Mouse (Mus musculus): ENCODE data around the gene Lrrc8b. TPM values are rescaled to one million over a fixed set of nuclear protein-coding genes. Genes with fewer than 3 reads are reported as not detected.

Gene Lrrc8b
- polyA plus RNA-seq, 1 experiment from 2014 or later, result 11.5 TPM

DNA sequence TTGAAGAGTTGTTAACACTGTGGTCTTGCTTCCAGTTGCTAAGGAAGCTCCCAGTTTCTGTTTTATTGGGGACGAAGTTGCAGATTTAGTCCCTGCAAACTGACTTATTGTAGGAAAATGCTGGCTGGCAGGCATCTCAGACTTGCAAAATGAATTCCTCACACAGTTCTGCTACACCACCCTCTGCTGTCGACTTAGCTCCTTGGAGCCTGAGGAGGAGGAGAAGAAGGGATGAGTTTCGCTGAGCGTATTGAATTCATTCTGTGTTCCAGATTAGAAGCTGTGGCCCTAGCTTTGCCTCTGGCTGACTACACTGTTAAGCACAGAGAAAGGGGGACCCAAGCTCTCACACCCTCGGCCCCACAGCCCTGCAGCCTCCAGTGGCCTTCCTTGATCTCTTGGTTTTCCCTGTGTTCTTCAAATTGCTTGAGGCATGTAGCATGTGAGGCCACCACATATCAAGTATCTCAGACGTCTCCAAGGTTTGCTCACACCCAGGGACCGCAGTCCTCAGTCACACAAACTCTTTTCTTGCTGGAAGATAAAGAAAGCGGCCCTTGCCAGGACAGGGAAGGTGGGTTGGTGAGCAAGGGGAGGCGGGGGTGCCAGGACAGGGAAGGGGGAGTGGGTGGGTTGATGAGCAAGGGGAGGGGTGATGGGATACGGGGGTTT lies 78.8 kb downstream of the Lrrc8b start:
- 52% methylated on average over 10 of the region's 10 CpGs for WGBS
- Histone ChIP-seq H3K27ac (ENCODE audit: low read depth) (no peak overlapping the region), H3K27me3 (replicated peaks; ENCODE audit: control insufficient read depth, insufficient read depth, low read length) (no peaks in the 10 kb centered on the region), H3K9me3 (ENCODE audit: control insufficient read depth, low read length) (no peaks in the 10 kb centered on the region), H3K9ac (ENCODE audit: low read length) (no peak overlapping the region), H3K4me1 (replicated peaks; ENCODE audit: control insufficient read depth, insufficient read depth, low read length) (no peaks in the 10 kb centered on the region; the same call in 1 of the 2 replicates), H3K36me3 (ENCODE audit: control insufficient read depth, insufficient read depth, low read length) (no peaks in the 10 kb centered on the region), H3K4me3 (ENCODE audit: low read depth, low read length) (no peak overlapping the region), H3K4me2 (ENCODE audit: low read length) (peak overlapping the region; percentile 43)
- no peak for ATAC-seq (replicated peaks; ENCODE audit: low FRiP score, low TSS enrichment, low read depth)
- DNase-seq (ENCODE audit: low spot score), result no peak

DNA sequence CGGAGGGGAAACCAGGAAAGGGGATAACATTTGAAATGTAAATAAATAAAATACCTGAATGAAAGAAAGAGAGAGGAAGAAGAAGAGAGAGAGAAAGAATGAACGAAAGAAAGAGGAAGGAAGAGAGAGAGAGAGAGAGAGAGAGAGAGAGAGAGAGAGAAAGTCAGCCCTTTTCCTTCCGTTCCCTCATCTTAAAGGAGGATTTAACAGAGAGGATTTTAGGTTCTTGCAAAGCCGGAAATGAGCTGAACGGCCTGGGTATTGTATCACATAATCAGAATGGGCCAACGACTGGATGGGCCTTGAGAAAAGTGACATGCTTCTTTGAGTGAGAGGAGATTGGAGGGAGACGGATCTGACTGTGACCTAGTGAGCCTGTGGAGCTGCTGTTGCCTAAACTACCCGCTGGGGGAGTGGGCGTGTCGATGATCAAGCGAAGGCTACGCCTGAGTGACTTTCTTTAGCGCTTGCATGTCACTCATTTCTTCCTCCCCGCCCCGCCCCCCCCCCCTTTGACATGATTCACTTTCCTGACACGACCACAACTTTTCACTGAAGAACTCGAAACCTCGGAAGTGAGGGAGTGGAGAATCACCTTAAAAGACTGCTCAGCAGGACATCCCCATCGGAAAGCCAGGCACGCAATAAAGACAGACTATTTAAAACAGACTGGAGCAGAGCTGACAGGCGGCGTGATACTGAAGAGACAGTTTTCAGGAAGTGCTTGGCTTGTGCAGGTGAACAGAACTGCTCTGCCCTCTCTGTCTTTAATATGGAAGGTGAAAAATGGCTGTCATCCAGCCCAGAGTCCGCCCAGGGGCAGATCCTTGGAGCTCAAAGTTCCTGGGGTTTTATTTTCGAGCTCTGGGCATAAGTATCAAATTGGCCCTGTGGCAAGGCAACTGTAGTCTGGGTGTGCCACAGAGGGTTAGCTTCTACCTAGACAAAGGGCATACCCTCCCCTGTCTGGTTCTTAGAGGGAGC lies 79.6 kb downstream of the Lrrc8b start:
- ATAC-seq (replicated peaks; ENCODE audit: low FRiP score, low TSS enrichment, low read depth), result peak; percentile 82
- WGBS, result 11% methylated on average over 21 of the region's 24 CpGs
- no peak overlapping the region for H3K27ac ChIP-seq (ENCODE audit: low read depth)
- DNase-seq (ENCODE audit: low spot score), result peak; percentile 81
- no peak overlapping the region for H3K9ac ChIP-seq (ENCODE audit: low read length)
- peak overlapping the region; percentile 10; the same call in 1 of the 2 replicates for H3K4me3 ChIP-seq (ENCODE audit: low read depth, low read length)
- no peaks in the 10 kb centered on the region; the same call in 1 of the 2 replicates for H3K4me1 ChIP-seq (replicated peaks; ENCODE audit: control insufficient read depth, insufficient read depth, low read length)
- H3K4me2 ChIP-seq (ENCODE audit: low read length), result peak overlapping the region; percentile 43
- no peaks in the 10 kb centered on the region for H3K27me3 ChIP-seq (replicated peaks; ENCODE audit: control insufficient read depth, insufficient read depth, low read length)
- no peaks in the 10 kb centered on the region for H3K36me3 ChIP-seq (ENCODE audit: control insufficient read depth, insufficient read depth, low read length)
- H3K9me3 ChIP-seq (ENCODE audit: control insufficient read depth, low read length), result no peaks in the 10 kb centered on the region

DNA sequence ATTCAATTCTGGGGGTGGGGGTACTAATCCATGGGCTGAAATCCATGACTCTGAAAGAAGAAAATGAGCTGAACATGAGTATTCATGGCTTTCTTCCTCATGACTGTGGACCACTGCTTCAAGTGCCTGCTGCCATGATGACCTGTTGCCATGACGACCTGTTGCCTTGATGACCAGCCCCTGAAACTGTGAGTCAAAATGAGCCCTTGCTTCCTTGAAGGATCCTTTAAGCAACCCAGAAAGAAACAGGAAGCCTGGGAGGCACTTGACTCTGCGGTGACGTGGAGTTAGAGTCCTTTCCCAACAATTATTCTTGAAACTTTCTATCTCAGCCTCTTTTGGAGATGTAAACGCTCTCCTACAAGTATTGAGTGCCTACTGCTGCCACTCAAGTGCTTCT lies 80.6 kb downstream of the Lrrc8b start:
- Histone ChIP-seq H3K4me3 (ENCODE audit: low read depth, low read length) (no peak overlapping the region), H3K4me2 (ENCODE audit: low read length) (no peak overlapping the region), H3K9me3 (ENCODE audit: control insufficient read depth, low read length) (no peaks in the 10 kb centered on the region), H3K4me1 (replicated peaks; ENCODE audit: control insufficient read depth, insufficient read depth, low read length) (peaks cover 3% of the 10 kb centered on the region; the same call in 1 of the 2 replicates), H3K36me3 (ENCODE audit: control insufficient read depth, insufficient read depth, low read length) (no peaks in the 10 kb centered on the region), H3K9ac (ENCODE audit: low read length) (no peak overlapping the region), H3K27ac (ENCODE audit: low read depth) (no peak overlapping the region), H3K27me3 (replicated peaks; ENCODE audit: control insufficient read depth, insufficient read depth, low read length) (no peaks in the 10 kb centered on the region)
- no peak for ATAC-seq (replicated peaks; ENCODE audit: low FRiP score, low TSS enrichment, low read depth)
- WGBS, result 88% methylated on average over 4 of the region's 4 CpGs
- no peak for DNase-seq (ENCODE audit: low spot score)

DNA sequence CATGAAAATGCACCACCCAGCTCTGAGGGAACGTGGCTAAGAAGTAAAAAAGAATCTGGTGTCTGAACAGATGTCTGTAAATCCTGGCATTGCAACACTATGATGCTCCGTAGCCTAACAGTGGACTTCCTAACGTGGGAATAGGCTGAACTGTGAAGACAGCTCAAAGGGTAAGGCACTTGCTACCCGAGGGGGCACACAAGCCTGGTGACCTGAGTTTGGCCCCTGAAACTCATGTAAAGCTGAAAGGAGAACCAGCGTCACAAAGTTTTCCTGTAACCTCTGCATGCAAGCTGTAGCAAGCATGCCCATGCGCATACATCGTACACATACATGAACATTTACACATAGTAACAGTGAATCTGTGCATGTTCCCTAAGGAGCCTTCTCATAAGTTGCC lies 81.0 kb downstream of the Lrrc8b start:
- H3K27ac ChIP-seq (ENCODE audit: low read depth), result no peak overlapping the region
- DNase-seq (ENCODE audit: low spot score), result no peak
- no peak overlapping the region for H3K9ac ChIP-seq (ENCODE audit: low read length)
- no peak overlapping the region for H3K4me3 ChIP-seq (ENCODE audit: low read depth, low read length)
- H3K9me3 ChIP-seq (ENCODE audit: control insufficient read depth, low read length), result no peaks in the 10 kb centered on the region
- H3K27me3 ChIP-seq (replicated peaks; ENCODE audit: control insufficient read depth, insufficient read depth, low read length), result no peaks in the 10 kb centered on the region
- WGBS, result 87% methylated on average over 7 of the region's 7 CpGs
- H3K36me3 ChIP-seq (ENCODE audit: control insufficient read depth, insufficient read depth, low read length), result no peaks in the 10 kb centered on the region
- peaks cover 3% of the 10 kb centered on the region; the same call in 1 of the 2 replicates for H3K4me1 ChIP-seq (replicated peaks; ENCODE audit: control insufficient read depth, insufficient read depth, low read length)
- H3K4me2 ChIP-seq (ENCODE audit: low read length), result no peak overlapping the region
- no peak for ATAC-seq (replicated peaks; ENCODE audit: low FRiP score, low TSS enrichment, low read depth)

DNA sequence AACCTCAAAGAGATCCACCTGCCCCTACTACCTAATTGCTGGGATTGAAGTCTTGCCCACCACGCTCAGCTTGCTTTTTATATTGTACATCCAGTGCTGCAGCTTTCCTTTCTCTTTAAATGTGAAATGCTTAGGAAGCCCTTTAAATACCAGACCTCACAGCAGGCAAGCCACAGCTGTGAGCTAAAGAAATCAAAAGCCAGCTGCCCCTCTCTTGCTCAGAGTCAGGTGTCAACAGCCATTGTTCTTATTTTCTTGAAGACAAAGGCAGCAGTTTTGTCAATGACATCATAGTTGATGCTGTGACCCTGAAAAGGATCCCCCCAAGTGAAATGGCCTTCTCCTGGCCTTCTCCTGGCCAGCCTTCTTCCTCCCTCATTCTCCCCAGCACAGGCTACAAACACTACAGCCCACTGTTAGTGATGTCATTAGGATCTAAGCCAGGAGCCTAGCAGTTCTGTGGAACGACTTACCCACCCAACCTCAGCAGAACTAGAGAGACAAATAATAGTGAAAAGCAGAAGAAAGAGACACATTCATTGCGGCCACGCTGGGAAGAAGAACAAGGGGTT lies 82.9 kb downstream of the Lrrc8b start:
- no peak overlapping the region for H3K4me3 ChIP-seq (ENCODE audit: low read depth, low read length)
- H3K4me2 ChIP-seq (ENCODE audit: low read length), result no peak overlapping the region
- no peaks in the 10 kb centered on the region for H3K9me3 ChIP-seq (ENCODE audit: control insufficient read depth, low read length)
- 52% methylated on average over 4 of the region's 4 CpGs for WGBS
- no peak for DNase-seq (ENCODE audit: low spot score)
- peaks cover 3% of the 10 kb centered on the region; the same call in 1 of the 2 replicates for H3K4me1 ChIP-seq (replicated peaks; ENCODE audit: control insufficient read depth, insufficient read depth, low read length)
- H3K27me3 ChIP-seq (replicated peaks; ENCODE audit: control insufficient read depth, insufficient read depth, low read length), result no peaks in the 10 kb centered on the region
- ATAC-seq (replicated peaks; ENCODE audit: low FRiP score, low TSS enrichment, low read depth), result no peak
- H3K36me3 ChIP-seq (ENCODE audit: control insufficient read depth, insufficient read depth, low read length), result no peaks in the 10 kb centered on the region
- no peak overlapping the region for H3K9ac ChIP-seq (ENCODE audit: low read length)
- H3K27ac ChIP-seq (ENCODE audit: low read depth), result no peak overlapping the region

DNA sequence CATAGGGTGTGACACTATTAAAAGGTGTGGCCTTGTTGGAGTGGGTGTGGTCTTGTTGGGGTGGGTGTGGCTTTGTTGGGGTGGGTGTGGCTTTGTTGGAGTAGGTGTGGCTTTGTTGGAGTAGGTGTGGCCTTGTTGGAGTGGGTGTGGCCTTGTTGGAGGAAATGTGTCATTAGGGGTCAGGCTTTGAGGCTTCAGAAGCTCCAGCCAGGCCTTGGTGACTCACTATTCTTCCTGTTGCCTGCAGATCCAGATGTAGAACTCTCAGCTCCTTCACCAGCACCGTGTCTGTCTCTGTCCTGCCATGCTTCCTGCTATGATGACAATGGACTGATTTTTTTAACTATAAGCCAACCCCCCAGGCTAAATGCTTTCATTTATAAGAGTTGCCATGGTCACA lies 83.8 kb downstream of the Lrrc8b start:
- no peak for ATAC-seq (replicated peaks; ENCODE audit: low FRiP score, low TSS enrichment, low read depth)
- H3K36me3 ChIP-seq (ENCODE audit: control insufficient read depth, insufficient read depth, low read length), result no peaks in the 10 kb centered on the region
- H3K27me3 ChIP-seq (replicated peaks; ENCODE audit: control insufficient read depth, insufficient read depth, low read length), result no peaks in the 10 kb centered on the region
- no peak overlapping the region for H3K4me2 ChIP-seq (ENCODE audit: low read length)
- H3K9me3 ChIP-seq (ENCODE audit: control insufficient read depth, low read length), result no peaks in the 10 kb centered on the region
- 85% methylated on average over 1 of the region's 1 CpGs for WGBS
- H3K4me1 ChIP-seq (replicated peaks; ENCODE audit: control insufficient read depth, insufficient read depth, low read length), result peaks cover 3% of the 10 kb centered on the region; the same call in 1 of the 2 replicates
- no peak overlapping the region for H3K4me3 ChIP-seq (ENCODE audit: low read depth, low read length)
- no peak overlapping the region for H3K9ac ChIP-seq (ENCODE audit: low read length)
- no peak overlapping the region for H3K27ac ChIP-seq (ENCODE audit: low read depth)
- DNase-seq (ENCODE audit: low spot score), result no peak

DNA sequence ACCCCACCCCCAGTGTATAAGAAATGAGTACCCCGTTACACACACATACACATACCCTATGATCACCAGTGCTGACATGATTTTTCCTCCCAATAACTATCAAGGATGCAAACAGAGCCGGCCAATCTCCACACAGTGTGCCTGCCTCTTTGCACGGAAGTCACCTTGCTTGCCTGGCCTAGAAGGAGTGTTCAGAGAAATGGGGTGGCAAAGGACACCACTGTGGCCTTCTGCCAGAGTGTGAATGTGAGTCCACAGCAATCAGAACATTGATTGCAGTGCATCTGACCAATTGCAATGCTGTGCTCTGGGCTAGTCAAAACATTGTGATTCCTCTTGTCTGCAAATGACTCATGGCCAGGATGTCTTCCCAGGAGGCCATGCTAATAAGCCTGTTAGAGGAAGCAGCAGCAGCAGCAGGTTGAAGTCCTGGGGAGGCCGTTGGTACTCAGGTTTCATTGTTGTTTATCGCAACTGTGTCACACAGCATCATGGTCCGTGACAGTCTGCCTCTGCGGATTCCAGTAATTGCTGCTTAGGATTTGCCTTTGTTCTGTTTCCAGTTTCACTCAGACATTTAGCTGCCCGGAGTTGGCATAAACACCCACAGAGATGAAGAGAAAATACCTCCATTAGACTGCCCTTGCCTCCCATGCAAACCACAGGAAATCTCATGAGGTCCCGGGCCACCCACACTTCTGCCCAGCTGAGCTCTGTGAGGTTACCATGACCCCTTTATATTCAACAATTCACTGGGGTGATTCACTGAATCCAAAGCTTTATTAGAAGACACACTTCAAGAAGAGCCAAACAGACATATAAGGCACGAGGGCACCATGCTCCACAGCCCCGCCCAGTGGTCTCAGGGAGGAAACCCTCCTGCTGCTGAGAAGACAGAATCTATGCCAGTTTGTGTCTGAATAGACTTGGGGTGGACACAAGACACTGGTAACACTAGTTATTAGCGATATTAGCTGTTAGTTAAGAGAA lies 84.9 kb downstream of the Lrrc8b start:
- Histone ChIP-seq H3K4me3 (ENCODE audit: low read depth, low read length) (no peak overlapping the region), H3K27ac (ENCODE audit: low read depth) (no peak overlapping the region), H3K36me3 (ENCODE audit: control insufficient read depth, insufficient read depth, low read length) (no peaks in the 10 kb centered on the region), H3K4me1 (replicated peaks; ENCODE audit: control insufficient read depth, insufficient read depth, low read length) (peaks cover 3% of the 10 kb centered on the region; the same call in 1 of the 2 replicates), H3K9ac (ENCODE audit: low read length) (no peak overlapping the region), H3K9me3 (ENCODE audit: control insufficient read depth, low read length) (no peaks in the 10 kb centered on the region), H3K4me2 (ENCODE audit: low read length) (no peak overlapping the region), H3K27me3 (replicated peaks; ENCODE audit: control insufficient read depth, insufficient read depth, low read length) (no peaks in the 10 kb centered on the region)
- no peak for ATAC-seq (replicated peaks; ENCODE audit: low FRiP score, low TSS enrichment, low read depth)
- WGBS, result 52% methylated on average over 12 of the region's 12 CpGs
- no peak for DNase-seq (ENCODE audit: low spot score)

DNA sequence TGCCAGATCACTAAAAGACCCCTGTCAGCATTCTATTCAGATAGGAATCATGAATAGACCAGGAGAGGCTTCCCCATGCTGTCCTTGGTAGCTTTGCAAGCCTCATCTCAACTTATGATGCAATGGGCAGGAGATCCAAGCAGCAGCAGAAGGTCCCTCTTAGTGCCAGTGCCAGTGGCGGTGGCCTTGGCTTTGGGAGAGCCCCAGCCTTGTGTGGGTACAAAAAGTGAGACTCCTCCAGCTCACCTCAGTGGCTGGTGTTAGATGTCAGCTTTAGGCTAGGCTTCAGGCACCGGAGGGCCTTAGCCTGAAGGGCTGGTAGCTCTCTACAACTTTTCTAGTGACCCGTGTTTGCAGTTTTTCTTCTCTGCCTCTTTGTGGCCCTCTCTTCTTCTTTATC lies 85.6 kb downstream of the Lrrc8b start:
- no peak for ATAC-seq (replicated peaks; ENCODE audit: low FRiP score, low TSS enrichment, low read depth)
- Histone ChIP-seq H3K27me3 (replicated peaks; ENCODE audit: control insufficient read depth, insufficient read depth, low read length) (no peaks in the 10 kb centered on the region), H3K4me3 (ENCODE audit: low read depth, low read length) (no peak overlapping the region), H3K27ac (ENCODE audit: low read depth) (no peak overlapping the region), H3K9me3 (ENCODE audit: control insufficient read depth, low read length) (no peaks in the 10 kb centered on the region), H3K4me1 (replicated peaks; ENCODE audit: control insufficient read depth, insufficient read depth, low read length) (peaks cover 3% of the 10 kb centered on the region; the same call in 1 of the 2 replicates), H3K4me2 (ENCODE audit: low read length) (no peak overlapping the region), H3K36me3 (ENCODE audit: control insufficient read depth, insufficient read depth, low read length) (no peaks in the 10 kb centered on the region), H3K9ac (ENCODE audit: low read length) (no peak overlapping the region)
- DNase-seq (ENCODE audit: low spot score), result no peak
- 92% methylated on average over 3 of the region's 3 CpGs for WGBS
